Comparison of ENCODE assay signal across 27 mouse cellular contexts in the genomic region with DNA sequence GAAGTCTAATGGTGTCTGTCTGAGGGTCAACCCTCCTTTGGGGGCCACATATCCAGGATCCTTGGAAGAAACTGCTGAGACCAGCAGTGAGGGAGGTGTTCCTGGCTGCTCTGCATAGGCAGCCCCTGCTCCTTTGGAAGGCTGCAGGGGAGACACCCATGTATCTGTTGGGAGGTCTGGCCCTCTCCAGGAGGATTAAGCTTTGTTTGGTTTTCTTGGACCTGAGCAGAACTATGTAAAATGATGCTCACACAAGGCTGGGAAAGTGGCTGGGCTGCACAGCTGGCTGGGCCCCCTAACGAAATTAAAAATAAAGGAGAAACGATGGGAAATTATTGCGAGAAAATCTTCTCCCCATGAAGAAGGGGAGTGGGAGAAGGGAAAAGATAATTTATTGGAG.
DNase-seq lines count a peak whose midpoint lies in the region; ATAC-seq lines count a peak whose summit lies in the region.
"Had no signal": no experiment of that assay in that cellular context is flagged by ENCODE, and none has a peak within 500 bp of the region (broad histone marks: within the 10 kb centered on the region; RNA-seq: fewer than 3 reads in every experiment).

No protein-coding gene starts in this region.

- no peak overlapping the region for H3K4me3 ChIP-seq in kidney, embryonic 16.5 days (ENCODE audit: low read length)
- no peak overlapping the region for H3K4me3 ChIP-seq in embryonic facial prominence, embryonic 15.5 days (replicated peaks)
- H3K4me3 ChIP-seq in limb, embryonic 15.5 days, result no peak overlapping the region
- H3K4me3 ChIP-seq: erythroblast, embryonic 14.5 days; forebrain, embryonic 12.5 days; heart, embryonic 15.5 days; midbrain, embryonic 10.5 days; myocyte; neural tube, embryonic 15.5 days had no signal

- WGBS in kidney, embryonic 16.5 days, result 25% methylated on average over 3 of the region's 3 CpGs
- 50% methylated on average over 3 of the region's 3 CpGs for WGBS in embryonic facial prominence, embryonic 15.5 days
- 42% methylated on average over 3 of the region's 3 CpGs for WGBS in limb, embryonic 15.5 days

- H3K4me1 ChIP-seq in kidney, embryonic 16.5 days (ENCODE audit: insufficient read depth, low read length), result peaks cover 25% of the 10 kb centered on the region
- H3K4me1 ChIP-seq in embryonic facial prominence, embryonic 15.5 days, result peaks cover 29% of the 10 kb centered on the region
- H3K4me1 ChIP-seq in limb, embryonic 15.5 days, result peaks cover 38% of the 10 kb centered on the region

- intact Hi-C loops in left cerebral cortex, postnatal 36 days (cut with DNase I), result no loop called here

- no peak for DNase-seq in kidney, postnatal 4 days
- DNase-seq in adrenal gland, postnatal 4 days (ENCODE audit: low spot score in 2 of 2), result no peak
- no peak for DNase-seq in left cerebral cortex, postnatal 36 days (ENCODE audit: low spot score in 2 of 2)
- DNase-seq: adrenal gland, adult 8-10 months; cerebellum, adult 9-10 months; heart, postnatal 36 days; kidney, adult 11 months; kidney, postnatal 14 days; liver, postnatal 0 days; lung, postnatal 10 days; right cerebral cortex, adult 18-20 months; thymus, adult 18-20 months; thymus, postnatal 36 days had no signal

- peak overlapping the region; percentile 9; the same call in 1 of the 2 replicates for H3K27ac ChIP-seq in kidney, embryonic 16.5 days (ENCODE audit: low read length)
- peak overlapping the region; percentile 67 for H3K27ac ChIP-seq in embryonic facial prominence, embryonic 15.5 days (replicated peaks)
- H3K27ac ChIP-seq in limb, embryonic 15.5 days, result peak overlapping the region; percentile 79
- H3K27ac ChIP-seq: forebrain, embryonic 12.5 days; heart, embryonic 15.5 days; hindbrain, embryonic 14.5 days; midbrain, embryonic 10.5 days; neural tube, embryonic 15.5 days had no signal

- H3K27me3 ChIP-seq in kidney, embryonic 16.5 days (ENCODE audit: insufficient read depth, low read length), result no peaks in the 10 kb centered on the region
- no peaks in the 10 kb centered on the region for H3K27me3 ChIP-seq in embryonic facial prominence, embryonic 15.5 days
- H3K27me3 ChIP-seq in limb, embryonic 15.5 days, result no peaks in the 10 kb centered on the region
- H3K27me3 ChIP-seq: forebrain, embryonic 12.5 days; heart, embryonic 15.5 days; neural tube, embryonic 15.5 days had no signal

- no peaks in the 10 kb centered on the region for H3K9me3 ChIP-seq in kidney, embryonic 16.5 days (ENCODE audit: low read length)
- H3K9me3 ChIP-seq in embryonic facial prominence, embryonic 15.5 days (replicated peaks), result no peaks in the 10 kb centered on the region
- H3K9me3 ChIP-seq in limb, embryonic 15.5 days, result no peaks in the 10 kb centered on the region
- H3K9me3 ChIP-seq: forebrain, embryonic 12.5 days; heart, embryonic 15.5 days; midbrain, embryonic 10.5 days; neural tube, embryonic 15.5 days had no signal

- H3K36me3 ChIP-seq in kidney, embryonic 16.5 days (ENCODE audit: insufficient read depth, low read length), result no peaks in the 10 kb centered on the region
- no peaks in the 10 kb centered on the region for H3K36me3 ChIP-seq in embryonic facial prominence, embryonic 15.5 days
- no peaks in the 10 kb centered on the region for H3K36me3 ChIP-seq in limb, embryonic 15.5 days
- H3K36me3 ChIP-seq: forebrain, embryonic 12.5 days; heart, embryonic 15.5 days; midbrain, embryonic 10.5 days; neural tube, embryonic 15.5 days had no signal

- H3K4me2 ChIP-seq in kidney, embryonic 16.5 days (replicated peaks; ENCODE audit: low read depth, low read length), result no peak overlapping the region
- H3K4me2 ChIP-seq in embryonic facial prominence, embryonic 15.5 days (replicated peaks), result no peak overlapping the region
- H3K4me2 ChIP-seq in limb, embryonic 15.5 days, result no peak overlapping the region
- H3K4me2 ChIP-seq: forebrain, embryonic 12.5 days; heart, embryonic 15.5 days; hindbrain, embryonic 14.5 days; liver, embryonic 11.5 days; neural tube, embryonic 15.5 days had no signal

- no peak overlapping the region for H3K9ac ChIP-seq in kidney, embryonic 16.5 days (replicated peaks; ENCODE audit: low read length)
- H3K9ac ChIP-seq in embryonic facial prominence, embryonic 15.5 days, result no peak overlapping the region
- H3K9ac ChIP-seq in limb, embryonic 15.5 days, result no peak overlapping the region
- H3K9ac ChIP-seq: forebrain, embryonic 12.5 days; heart, embryonic 15.5 days; hindbrain, embryonic 14.5 days; liver, postnatal 0 days; neural tube, embryonic 15.5 days had no signal

- ATAC-seq in kidney, embryonic 16.5 days (ENCODE audit: low FRiP score, low TSS enrichment), result no peak
- peak; percentile 61 for ATAC-seq in embryonic facial prominence, embryonic 15.5 days (ENCODE audit: insufficient number of reproducible peaks, low FRiP score, low TSS enrichment, low read depth)
- ATAC-seq in limb, embryonic 15.5 days (ENCODE audit: insufficient number of reproducible peaks, low FRiP score, low TSS enrichment, low read depth), result peak; percentile 51
- no peak for ATAC-seq in cerebellum, adult (ENCODE audit: insufficient number of reproducible peaks, low FRiP score, low TSS enrichment)
- ATAC-seq: activated CD4-positive, CD25-positive, alpha-beta regulatory T cell, adult 4 months; liver, postnatal 0 days; midbrain, embryonic 16.5 days had no signal

Comparison
In these comparisons a context has a peak if more than half of its experiments do, and no peak if none do; other contexts are left out.
1. ATAC-seq: peak in embryonic facial prominence, embryonic 15.5 days (single experiment) and limb, embryonic 15.5 days (single experiment); none in kidney, embryonic 16.5 days (single experiment) and cerebellum, adult (single experiment).
2. H3K27ac ChIP-seq: peak in every context shown above with its lines; median percentile 79 in limb, embryonic 15.5 days; 67 in embryonic facial prominence, embryonic 15.5 days; 9 in kidney, embryonic 16.5 days.